7 mouse cellular contexts compared by ENCODE assay signal in genomic region chr8:84657203-84657602, GRCm38 (mm10). TPM values are rescaled to one million over a fixed set of nuclear protein-coding genes. Genes with fewer than 3 reads are reported as not detected.
DNase-seq lines count a peak whose midpoint lies in the region; ATAC-seq lines count a peak whose summit lies in the region.

No protein-coding gene starts in this region.

- no peaks in the 10 kb centered on the region for H3K9me3 ChIP-seq in lung, embryonic 16.5 days (ENCODE audit: control insufficient read depth, low read length)
- no peaks in the 10 kb centered on the region for H3K9me3 ChIP-seq in embryonic facial prominence, embryonic 15.5 days (replicated peaks)
- no peaks in the 10 kb centered on the region for H3K9me3 ChIP-seq in intestine, embryonic 15.5 days
- no peaks in the 10 kb centered on the region for H3K9me3 ChIP-seq in neural tube, embryonic 14.5 days (ENCODE audit: control insufficient read depth, low read length)

- H3K36me3 ChIP-seq in lung, embryonic 16.5 days (ENCODE audit: control insufficient read depth, insufficient read depth, low read length): no peaks in the 10 kb centered on the region
- H3K36me3 ChIP-seq in embryonic facial prominence, embryonic 15.5 days: no peaks in the 10 kb centered on the region
- no peaks in the 10 kb centered on the region for H3K36me3 ChIP-seq in intestine, embryonic 15.5 days
- H3K36me3 ChIP-seq in neural tube, embryonic 14.5 days (ENCODE audit: control insufficient read depth, insufficient read depth, low read length): no peaks in the 10 kb centered on the region

- H3K4me3 ChIP-seq in lung, embryonic 16.5 days (ENCODE audit: low read length): peak overlapping the region; percentile 56
- H3K4me3 ChIP-seq in embryonic facial prominence, embryonic 15.5 days (replicated peaks): peak overlapping the region; percentile 39
- peak overlapping the region; percentile 41 for H3K4me3 ChIP-seq in intestine, embryonic 15.5 days (replicated peaks)
- H3K4me3 ChIP-seq in neural tube, embryonic 14.5 days (ENCODE audit: low read depth, low read length): no peak overlapping the region; the same call in 1 of the 2 replicates

- peak overlapping the region; percentile 98 for H3K27ac ChIP-seq in lung, embryonic 16.5 days (ENCODE audit: low read length)
- peak overlapping the region; percentile 97 for H3K27ac ChIP-seq in embryonic facial prominence, embryonic 15.5 days (replicated peaks)
- H3K27ac ChIP-seq in intestine, embryonic 15.5 days: peak overlapping the region; percentile 99
- 0 out of 2 replicates have a peak overlapping the region, but pooled peaks have one; percentile 44 for H3K27ac ChIP-seq in neural tube, embryonic 14.5 days (ENCODE audit: low read depth, low read length)

- H3K4me2 ChIP-seq in lung, embryonic 16.5 days (ENCODE audit: low read depth, low read length): peak overlapping the region; percentile 69
- peak overlapping the region; percentile 70 for H3K4me2 ChIP-seq in embryonic facial prominence, embryonic 15.5 days (replicated peaks)
- peak overlapping the region; percentile 88 for H3K4me2 ChIP-seq in intestine, embryonic 15.5 days (replicated peaks)
- peak overlapping the region; percentile 46; the same call in 1 of the 2 replicates for H3K4me2 ChIP-seq in neural tube, embryonic 14.5 days (ENCODE audit: low read depth, low read length)

- DNase-seq in lung, postnatal 4 days: no peak
- DNase-seq in Muller cell, postnatal 12 days (ENCODE audit: inconsistent ontology term): no peak
- no peak for DNase-seq in left cerebral cortex, adult 8-10 months (ENCODE audit: low spot score in 2 of 2)

- no peaks in the 10 kb centered on the region for H3K27me3 ChIP-seq in lung, embryonic 16.5 days (ENCODE audit: control insufficient read depth, insufficient read depth, low read depth, low read length)
- no peaks in the 10 kb centered on the region for H3K27me3 ChIP-seq in embryonic facial prominence, embryonic 15.5 days
- H3K27me3 ChIP-seq in intestine, embryonic 15.5 days (replicated peaks): no peaks in the 10 kb centered on the region
- no peaks in the 10 kb centered on the region for H3K27me3 ChIP-seq in neural tube, embryonic 14.5 days (ENCODE audit: control insufficient read depth, insufficient read depth, low read length)

- H3K4me1 ChIP-seq in lung, embryonic 16.5 days (replicated peaks; ENCODE audit: control insufficient read depth, insufficient read depth, low read length): peaks cover 39% of the 10 kb centered on the region
- peaks cover 57% of the 10 kb centered on the region for H3K4me1 ChIP-seq in embryonic facial prominence, embryonic 15.5 days
- peaks cover 35% of the 10 kb centered on the region for H3K4me1 ChIP-seq in intestine, embryonic 15.5 days (replicated peaks)
- peaks cover 32% of the 10 kb centered on the region; the same call in 1 of the 2 replicates for H3K4me1 ChIP-seq in neural tube, embryonic 14.5 days (ENCODE audit: control insufficient read depth, insufficient read depth, low read length)

- ATAC-seq in lung, embryonic 16.5 days (ENCODE audit: low read depth): no peak
- no peak for ATAC-seq in embryonic facial prominence, embryonic 15.5 days (ENCODE audit: insufficient number of reproducible peaks, low FRiP score, low TSS enrichment, low read depth)
- ATAC-seq in intestine, embryonic 15.5 days: peak; percentile 18
- no peak for ATAC-seq in neural tube, embryonic 14.5 days (ENCODE audit: low read depth)

- H3K9ac ChIP-seq in lung, embryonic 16.5 days (ENCODE audit: low read length): peak overlapping the region; percentile 79
- H3K9ac ChIP-seq in embryonic facial prominence, embryonic 15.5 days: peak overlapping the region; percentile 35; the same call in 1 of the 2 replicates
- 0 out of 2 replicates have a peak overlapping the region, but pooled peaks have one; percentile 58 for H3K9ac ChIP-seq in intestine, embryonic 15.5 days
- H3K9ac ChIP-seq in neural tube, embryonic 14.5 days (replicated peaks; ENCODE audit: low read depth, low read length): no peak overlapping the region

RNA-seq across cellular contexts. Expression of gene Ier2, which starts 5.4 kb away (rescaled TPM):
- 83.2 and 87.4 TPM in 2 replicates for polyA plus RNA-seq in lung, embryonic 16.5 days (2015; fragmentation: Nextera tagmentation; extraction: Ambion mirVana)
- 79.7 and 83.9 TPM in 2 replicates for polyA plus RNA-seq in embryonic facial prominence, embryonic 15.5 days (2015; fragmentation: Nextera tagmentation; extraction: Ambion mirVana)
- 84.2 and 85.5 TPM in 2 replicates for polyA plus RNA-seq in intestine, embryonic 15.5 days (2015; fragmentation: Nextera tagmentation; extraction: Ambion mirVana)
- polyA plus RNA-seq in neural tube, embryonic 14.5 days (2014; fragmentation: Nextera tagmentation; extraction: Ambion mirVana): 14.4 and 20.9 TPM in 2 replicates
- 10 to 100 TPM in 2 of 4 experiments, 1 to 10 TPM in 2; 5.9 to 15.8 (median 8.9) TPM for total RNA-seq in left cerebral cortex, adult 8-10 months (2022)

RNA-seq across cellular contexts. Expression of gene Trmt1, which starts 28.9 kb away (rescaled TPM):
- polyA plus RNA-seq in lung, embryonic 16.5 days (2015; fragmentation: Nextera tagmentation; extraction: Ambion mirVana): 54.7 and 58.8 TPM in 2 replicates
- 69.1 and 78.2 TPM in 2 replicates for polyA plus RNA-seq in embryonic facial prominence, embryonic 15.5 days (2015; fragmentation: Nextera tagmentation; extraction: Ambion mirVana)
- 59.9 and 68.3 TPM in 2 replicates for polyA plus RNA-seq in intestine, embryonic 15.5 days (2015; fragmentation: Nextera tagmentation; extraction: Ambion mirVana)
- 59.8 and 70.2 TPM in 2 replicates for polyA plus RNA-seq in neural tube, embryonic 14.5 days (2014; fragmentation: Nextera tagmentation; extraction: Ambion mirVana)
- 100 to 1,000 TPM; 101 to 105 (median 103) TPM for total RNA-seq in left cerebral cortex, adult 8-10 months (2022)

RNA-seq across cellular contexts. Expression of gene Nacc1, which starts 30.5 kb away (rescaled TPM):
- 16.9 and 19.5 TPM in 2 replicates for polyA plus RNA-seq in lung, embryonic 16.5 days (2015; fragmentation: Nextera tagmentation; extraction: Ambion mirVana)
- polyA plus RNA-seq in embryonic facial prominence, embryonic 15.5 days (2015; fragmentation: Nextera tagmentation; extraction: Ambion mirVana): 16.7 and 16.9 TPM in 2 replicates
- 14.8 and 17.0 TPM in 2 replicates for polyA plus RNA-seq in intestine, embryonic 15.5 days (2015; fragmentation: Nextera tagmentation; extraction: Ambion mirVana)
- 15.3 and 16.6 TPM in 2 replicates for polyA plus RNA-seq in neural tube, embryonic 14.5 days (2014; fragmentation: Nextera tagmentation; extraction: Ambion mirVana)
- 10 to 100 TPM; 88.5 to 97.6 (median 93.9) TPM for total RNA-seq in left cerebral cortex, adult 8-10 months (2022)

RNA-seq across cellular contexts. Expression of gene Lyl1, which starts 44.1 kb away (rescaled TPM):
- 11.4 and 12.5 TPM in 2 replicates for polyA plus RNA-seq in lung, embryonic 16.5 days (2015; fragmentation: Nextera tagmentation; extraction: Ambion mirVana)
- polyA plus RNA-seq in embryonic facial prominence, embryonic 15.5 days (2015; fragmentation: Nextera tagmentation; extraction: Ambion mirVana): 5.8 and 6.0 TPM in 2 replicates
- 5.1 and 5.5 TPM in 2 replicates for polyA plus RNA-seq in intestine, embryonic 15.5 days (2015; fragmentation: Nextera tagmentation; extraction: Ambion mirVana)
- polyA plus RNA-seq in neural tube, embryonic 14.5 days (2014; fragmentation: Nextera tagmentation; extraction: Ambion mirVana): 1.3 and 3.6 TPM in 2 replicates
- 1 to 10 TPM; 2.2 to 4.5 (median 3.4) TPM for total RNA-seq in left cerebral cortex, adult 8-10 months (2022)

Comparison
In these comparisons a context has a peak if more than half of its experiments do, and no peak if none do; other contexts are left out.
1. H3K27ac ChIP-seq: peak in every context shown above with its lines; median percentile 99 in intestine, embryonic 15.5 days; 98 in lung, embryonic 16.5 days; 97 in embryonic facial prominence, embryonic 15.5 days; 44 in neural tube, embryonic 14.5 days.